Mouse (Mus musculus) bone marrow macrophage, adult 2 months (primary cell): ENCODE measurements around the gene Ctsf.

Source experiments
- CTCF ChIP-seq: IDR thresholded peaks from 2 replicates; pipeline ENCODE4 v1.5.1; 2012; ENCODE audit warnings: low read depth, mild to moderate bottlenecking, low read length, moderate library complexity
- POLR2A ChIP-seq: IDR thresholded peaks from 2 replicates; pipeline ENCODE4 v1.6.1; 2012; ENCODE audit warnings: mild to moderate bottlenecking, low read depth, low read length, borderline replicate concordance

- TF ChIP-seq POLR2A (no peak), CTCF (no peak)
These were observed 17.9 kb upstream of the Ctsf start for GRCm38 (mm10) chr19:4837049-4837448.
